Mouse (Mus musculus) midbrain, postnatal 0 days (tissue): Measurements from ENCODE around the gene Chrdl2. TPM values are rescaled to one million over a fixed set of nuclear protein-coding genes. Genes with fewer than 3 reads are reported as not detected.

ENCODE experiments used
- ATAC-seq: fragments of 200-750 bp; cut with Nextera tagmentation; 2 replicates; pipeline ENCODE4 v1.8.0; 2017; ENCODE audit warnings: moderate number of reproducible peaks, mild to moderate bottlenecking, moderate TSS enrichment, moderate library complexity; ENCODE audit not compliant: low FRiP score
- DNase-seq: peaks from one replicate; pipeline ENCODE4 v3.0.0-alpha.2; 2015; ENCODE audit warnings: low spot score
- H3K27ac ChIP-seq: fragments of 300-500 bp; sonication (generic); 2 replicates; pipeline ENCODE4 v1.5.1; 2014; ENCODE audit warnings: low read depth, mild to moderate bottlenecking, low read length, mixed read lengths
- H3K27me3 ChIP-seq: fragments of 300-500 bp; sonication (generic); 2 replicates; pipeline ENCODE4 v1.6.1; 2014; ENCODE audit warnings: low read length, control low read depth, mixed read lengths; ENCODE audit not compliant: insufficient read depth
- H3K36me3 ChIP-seq: fragments of 300-500 bp; sonication (generic); 2 replicates; pipeline ENCODE4 v1.6.1; 2014; ENCODE audit warnings: low read length, control low read depth, mixed read lengths; ENCODE audit not compliant: insufficient read depth
- H3K4me1 ChIP-seq: fragments of 300-500 bp; sonication (generic); 2 replicates; pipeline ENCODE4 v1.6.1; 2014; ENCODE audit warnings: mild to moderate bottlenecking, control low read depth, antibody characterized with exemption, low read length, mixed read lengths; ENCODE audit not compliant: insufficient read depth
- H3K4me2 ChIP-seq: fragments of 300-500 bp; sonication (generic); 2 replicates; pipeline ENCODE4 v1.6.1; 2014; ENCODE audit warnings: low read depth, mild to moderate bottlenecking, low read length, mixed read lengths; ENCODE audit not compliant: poor library complexity, severe bottlenecking
- H3K4me3 ChIP-seq: fragments of 300-500 bp; sonication (generic); 2 replicates; pipeline ENCODE4 v1.5.1; 2014; ENCODE audit warnings: low read depth, mild to moderate bottlenecking, low read length, moderate library complexity
- H3K9ac ChIP-seq: fragments of 300-500 bp; sonication (generic); replicated peaks from 2 replicates; pipeline ENCODE4 v1.6.1; 2014; ENCODE audit warnings: mild to moderate bottlenecking, low read length, moderate library complexity, mixed read lengths; ENCODE audit not compliant: poor library complexity, severe bottlenecking
- H3K9me3 ChIP-seq: fragments of 300-500 bp; sonication (generic); 2 replicates; pipeline ENCODE4 v1.6.1; 2016; ENCODE audit warnings: low read length, control low read depth
- CTCF ChIP-seq: IDR thresholded peaks from 2 replicates; pipeline ENCODE4 v1.5.1; 2016; ENCODE audit warnings: antibody characterized with exemption, mild to moderate bottlenecking
- WGBS: fragments of 180-500 bp; shearing (Covaris S2); extraction: QIAGEN DNeasy Blood & Tissue Kit; methylation state at CpG from one replicate; pipeline ENCODE4 v1.1.7; 2014; 5-methylcytosine and 5-hydroxymethylcytosine counted together
- polyA plus RNA-seq: library from polyadenylated mRNA; unstranded; fragments of >200 nt; fragmentation: Nextera tagmentation; extraction: Ambion mirVana; gene quantifications from 2 replicates; pipeline ENCODE4 v1.2.1, GENCODE M21; 2015
- total RNA-seq: library from RNA; depleted of rRNA; stranded (reverse); fragments of >200 nt; gene quantifications from 2 replicates; pipeline ENCODE4 v1.2.3, GENCODE M21; 2014

Chrdl2 gene
- total and polyA plus RNA-seq, 2 experiments from 2014 or later, result 0.23 to 1.7 TPM

GRCm38 (mm10) chr7:99980132-99980591 is 25.8 kb upstream of the Chrdl2 start, which contains the start of gene Rnf169:
TSS of gene Rnf169 (minus strand) at chr7:99980448.
- Histone ChIP-seq H3K27ac (peak within 1 kb of the TSS; percentile 91), H3K36me3 (no peaks in the 10 kb centered on the region), H3K4me2 (peak within 1 kb of the TSS; percentile 63), H3K4me3 (peak within 1 kb of the TSS; percentile 71), H3K9me3 (no peaks in the 10 kb centered on the region), H3K27me3 (no peaks in the 10 kb centered on the region), H3K4me1 (peaks cover 6% of the 10 kb centered on the region; the same call in 1 of the 2 replicates), H3K9ac (peak within 1 kb of the TSS; percentile 94)
- peak; percentile 92 for ATAC-seq
- 2% methylated on average over 51 of the region's 55 CpGs for whole genome bisulfite sequencing
- peak; percentile 96 for DNase-seq
- TF ChIP-seq CTCF, result peak; percentile 18; the same call in 1 of the 2 replicates

GRCm38 (mm10) chr7:99981311-99981710 is 24.7 kb upstream of the Chrdl2 start:
- H3K36me3 ChIP-seq, result no peaks in the 10 kb centered on the region
- H3K9ac ChIP-seq, result no peak overlapping the region
- H3K4me2 ChIP-seq, result no peak overlapping the region
- H3K27me3 ChIP-seq, result no peaks in the 10 kb centered on the region
- peak; percentile 88 for TF ChIP-seq CTCF
- DNase-seq (peak; percentile 88), ATAC-seq (no peak)
- H3K4me1 ChIP-seq, result peaks cover 6% of the 10 kb centered on the region; the same call in 1 of the 2 replicates
- peak overlapping the region; percentile 48 for H3K27ac ChIP-seq
- H3K4me3 ChIP-seq, result no peak overlapping the region
- H3K9me3 ChIP-seq, result no peaks in the 10 kb centered on the region
- 9% methylated on average over 2 of the region's 2 CpGs for WGBS

DNA sequence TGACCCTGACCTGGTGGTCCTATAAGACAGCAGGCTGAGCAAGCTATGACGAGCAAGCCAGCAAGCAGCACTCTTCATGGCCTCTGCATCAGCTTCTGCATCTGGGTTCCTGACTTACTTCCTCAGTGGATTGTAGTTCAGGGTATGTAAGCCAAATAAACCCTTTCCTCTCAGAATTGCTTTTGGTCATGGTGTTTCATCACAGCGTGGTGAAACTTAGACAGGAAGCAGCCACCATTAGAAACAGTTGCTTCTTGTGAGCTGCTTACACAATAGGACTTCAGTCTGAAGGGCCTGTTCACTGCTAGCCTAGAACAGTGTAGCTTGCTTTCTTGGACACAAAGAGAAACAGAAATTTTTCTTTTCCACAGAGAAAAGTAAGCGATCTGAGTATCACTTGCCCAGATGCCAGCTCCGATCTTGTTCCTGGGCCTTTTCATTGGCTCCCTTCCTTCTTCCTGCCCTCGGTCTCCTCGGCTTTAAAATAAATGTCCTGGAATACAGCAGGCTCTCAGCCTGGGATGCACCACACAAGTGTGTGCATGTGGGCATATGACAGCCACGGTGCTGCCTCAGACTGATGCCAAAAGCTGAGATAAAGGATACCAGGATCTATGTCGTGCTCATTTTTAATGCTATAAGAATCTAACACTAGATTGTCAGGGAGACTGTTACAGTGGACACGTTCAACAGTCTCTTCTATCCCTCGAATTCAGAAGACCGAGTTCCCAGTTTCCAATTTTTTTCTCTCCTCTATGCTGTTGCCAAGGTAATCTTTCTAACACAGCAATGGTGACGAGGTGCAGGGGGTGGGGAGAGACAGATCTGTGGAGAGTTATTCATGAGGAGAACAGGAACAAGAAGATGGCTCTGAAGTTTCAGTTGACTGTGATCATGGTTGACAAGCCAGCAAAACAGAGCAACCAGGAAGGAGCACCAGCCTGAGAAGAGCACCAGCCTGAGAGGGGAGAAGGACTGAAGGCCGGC is 23.4 kb upstream of the Chrdl2 start:
- no peaks in the 10 kb centered on the region for H3K36me3 ChIP-seq
- no peak for TF ChIP-seq CTCF
- H3K4me2 ChIP-seq, result no peak overlapping the region
- no peaks in the 10 kb centered on the region for H3K27me3 ChIP-seq
- no peak overlapping the region for H3K4me3 ChIP-seq
- H3K4me1 ChIP-seq, result peaks cover 4% of the 10 kb centered on the region; the same call in 1 of the 2 replicates
- ATAC-seq, result no peak
- DNase-seq, result no peak
- 77% methylated on average over 13 of the region's 13 CpGs for WGBS
- H3K9ac ChIP-seq, result no peak overlapping the region
- H3K9me3 ChIP-seq, result no peaks in the 10 kb centered on the region
- H3K27ac ChIP-seq, result no peak overlapping the region

DNA sequence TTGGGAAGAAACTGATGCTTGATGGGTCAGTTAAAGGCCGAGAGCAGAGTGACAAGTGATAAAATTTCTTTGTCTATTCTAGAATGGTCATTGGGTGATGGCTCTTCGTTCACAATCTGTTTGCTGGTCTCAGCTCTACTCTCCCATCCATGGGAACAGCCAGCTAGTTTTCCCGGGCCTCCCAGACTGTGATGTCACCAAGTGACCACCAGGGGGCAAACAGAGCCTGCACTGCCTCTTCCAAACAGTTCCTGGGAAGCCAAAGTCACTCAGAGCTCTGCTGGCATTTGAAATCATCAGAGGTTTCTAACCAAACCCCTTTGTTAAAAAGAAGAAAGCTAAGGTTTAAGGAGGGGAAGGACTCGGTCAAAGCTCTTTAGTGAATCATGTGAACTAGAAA is 17.2 kb upstream of the Chrdl2 start:
- Histone ChIP-seq H3K27me3 (no peaks in the 10 kb centered on the region), H3K36me3 (no peaks in the 10 kb centered on the region), H3K27ac (no peak overlapping the region), H3K9ac (no peak overlapping the region), H3K9me3 (no peaks in the 10 kb centered on the region), H3K4me1 (no peaks in the 10 kb centered on the region), H3K4me2 (no peak overlapping the region), H3K4me3 (no peak overlapping the region)
- WGBS, result 3% methylated on average over 4 of the region's 4 CpGs
- peak; percentile 97 for TF ChIP-seq CTCF
- ATAC-seq (peak; percentile 75; the same call in 1 of the 2 replicates), DNase-seq (peak; percentile 85)

GRCm38 (mm10) chr7:99989844-99990760 is 15.9 kb upstream of the Chrdl2 start:
- DNase-seq (peak; percentile 42), ATAC-seq (no peak)

More at GRCm38 (mm10) chr7:99989844-99990760, 15.9 kb upstream of the Chrdl2 start:
- Histone ChIP-seq H3K9ac (no peak overlapping the region), H3K27ac (no peak overlapping the region), H3K4me1 (no peaks in the 10 kb centered on the region), H3K27me3 (no peaks in the 10 kb centered on the region), H3K36me3 (no peaks in the 10 kb centered on the region), H3K9me3 (no peaks in the 10 kb centered on the region), H3K4me2 (no peak overlapping the region), H3K4me3 (no peak overlapping the region)
- 62% methylated on average over 15 of the region's 15 CpGs for WGBS
- TF ChIP-seq CTCF, result peak; percentile 46; the same call in 1 of the 2 replicates
